Mouse (Mus musculus) kidney, postnatal 25 days (tissue): ENCODE results near the gene Olfr183.
"Not testable (repeated sequence)": the region's sequence is repeated elsewhere in the genome, so short reads cannot be mapped to it uniquely, and the experiment has no call there.

Experiments used
- DNase-seq, 2 experiments: peaks; one replicate each; pipeline ENCODE4 v3.0.0; 2021; ENCODE audit warnings: mixed read lengths in 2 of 2

Olfr183 gene

DNA sequence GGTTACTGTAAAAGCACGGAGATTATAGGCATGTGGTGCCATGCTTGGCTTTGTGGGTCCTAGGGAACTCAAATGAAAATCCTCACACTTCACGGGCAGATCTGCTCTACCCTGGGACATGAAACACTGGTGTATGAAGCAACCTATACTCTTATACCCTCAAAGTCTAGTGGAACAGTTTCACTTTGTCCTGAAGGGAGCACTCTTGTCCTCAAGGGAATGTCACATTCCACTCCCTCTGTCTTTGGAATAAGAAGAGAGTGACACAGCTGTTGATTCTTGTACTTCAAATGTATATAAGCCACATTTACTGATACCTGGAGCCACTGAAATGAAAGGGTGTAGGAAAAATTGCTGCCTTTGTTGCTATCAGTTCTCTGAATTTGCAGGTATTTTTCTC is at the start of gene Olfr183:
TSS of gene Olfr183 (plus strand) at position 301 of the 400 bp plus-strand sequence.
- no peak for DNase-seq

DNA sequence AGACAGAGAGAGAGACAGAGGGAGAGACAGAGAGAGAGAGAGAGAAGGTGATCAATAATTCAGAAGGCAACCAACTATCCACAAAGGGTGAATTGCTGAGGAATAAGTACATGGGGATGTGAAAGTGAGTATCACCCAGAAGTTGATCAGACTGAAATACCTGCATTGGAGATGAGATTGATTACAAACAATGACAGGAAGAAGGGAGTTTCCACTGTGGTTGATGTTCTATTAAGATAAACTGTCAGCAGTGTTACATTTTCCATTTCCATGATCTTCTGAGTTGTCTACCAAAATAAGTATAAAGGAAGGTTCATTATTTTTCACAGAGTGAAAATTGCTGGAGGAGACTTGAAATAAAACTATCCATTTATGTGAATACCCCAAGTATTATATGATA is 12.0 kb downstream of the Olfr183 start:
- no peak for DNase-seq

DNA sequence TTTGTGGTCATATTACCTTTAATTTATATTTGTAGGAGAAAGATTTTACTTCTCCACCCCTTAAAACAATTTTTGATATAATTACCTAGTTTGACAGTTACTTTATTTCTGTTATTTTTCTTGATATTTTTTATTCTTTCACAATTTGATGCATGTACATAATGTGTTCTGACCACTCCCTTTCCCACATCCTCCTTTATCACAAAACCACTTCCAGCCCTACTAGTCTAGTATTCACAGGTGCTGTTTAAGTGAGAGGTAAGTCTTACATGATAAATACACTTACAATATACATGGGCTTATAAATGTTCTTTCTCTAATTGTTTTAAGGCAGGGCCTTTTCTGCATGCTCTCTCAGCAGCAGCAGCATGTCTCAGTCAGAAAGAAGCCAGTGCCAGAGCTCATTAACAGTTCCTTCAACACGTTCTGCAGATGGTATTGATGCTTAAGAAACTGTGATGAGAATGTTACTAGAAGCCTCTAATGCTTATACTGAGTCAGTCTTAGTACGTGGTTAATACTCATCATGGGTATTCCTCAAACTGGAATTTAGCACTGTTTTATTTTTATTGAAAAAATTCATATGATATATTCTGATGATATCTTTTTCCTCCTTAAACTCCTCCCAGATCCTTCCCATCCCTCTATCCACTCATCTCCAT is 18.3 kb downstream of the Olfr183 start:
- DNase-seq: no peak

DNA sequence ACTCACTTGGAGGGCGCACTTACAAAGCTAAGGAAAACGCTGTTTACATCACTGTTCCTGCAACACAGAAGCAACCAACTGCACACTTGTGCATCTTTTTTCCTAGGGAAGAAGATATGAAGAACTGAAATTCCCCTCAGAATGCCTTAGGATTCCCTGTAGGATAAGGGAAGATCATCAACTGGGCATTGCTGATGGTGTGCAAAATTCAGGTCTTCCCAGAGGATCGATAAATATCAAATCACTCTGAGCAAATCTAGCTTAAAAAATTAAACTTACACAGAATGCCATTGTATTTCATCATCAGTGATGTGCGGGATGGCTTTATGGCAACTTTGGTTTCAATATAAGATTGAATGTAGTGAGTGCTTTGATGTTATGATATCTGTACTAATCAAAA is 35.0 kb downstream of the Olfr183 start, which contains the start of gene Olfr186:
TSS of gene Olfr186 (minus strand) at position 101 of the 400 bp plus-strand sequence.
- DNase-seq: no peak

DNA sequence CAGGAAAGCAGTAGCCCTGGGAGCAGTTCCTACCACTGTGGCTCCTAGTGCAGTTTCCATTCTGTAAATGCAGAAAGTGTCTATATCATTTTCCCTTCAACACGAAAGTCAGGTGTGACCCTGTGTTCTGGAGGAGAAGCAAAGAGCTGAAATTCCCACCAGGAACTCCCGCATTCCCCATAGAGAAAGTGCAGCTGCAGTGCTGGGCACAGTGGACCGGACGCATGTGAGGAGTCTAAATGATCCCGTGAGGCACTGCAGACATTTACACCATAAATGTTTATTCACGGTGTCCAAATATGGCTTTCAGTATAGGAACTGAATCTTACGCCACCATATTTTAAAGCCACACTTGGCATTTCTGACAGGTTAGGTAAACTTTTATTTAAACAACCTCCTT is 44.6 kb downstream of the Olfr183 start, which contains the start of gene Olfr187:
TSS of gene Olfr187 (minus strand) at position 58 of the 400 bp plus-strand sequence.
- DNase-seq: no peak

DNA sequence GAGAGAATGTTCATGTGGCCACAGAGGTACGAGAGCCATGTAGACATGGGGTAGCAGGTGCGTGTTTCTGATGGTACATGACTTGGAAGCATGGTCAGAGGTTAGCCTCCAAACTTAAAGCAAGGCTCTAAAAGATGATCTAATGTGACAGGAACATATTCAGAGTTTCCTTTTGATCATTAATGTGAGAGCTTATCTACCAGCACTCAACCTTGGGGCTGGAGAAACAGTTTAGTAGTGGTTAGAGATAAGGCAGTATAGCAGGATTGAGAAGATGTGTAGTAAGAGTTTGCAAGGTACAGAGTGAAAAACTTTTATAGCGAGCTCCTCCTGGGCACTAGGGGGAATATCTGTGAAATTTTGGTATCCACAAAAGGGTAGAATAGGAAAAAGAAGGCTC is 50.7 kb downstream of the Olfr183 start:
- DNase-seq: no peak

DNA sequence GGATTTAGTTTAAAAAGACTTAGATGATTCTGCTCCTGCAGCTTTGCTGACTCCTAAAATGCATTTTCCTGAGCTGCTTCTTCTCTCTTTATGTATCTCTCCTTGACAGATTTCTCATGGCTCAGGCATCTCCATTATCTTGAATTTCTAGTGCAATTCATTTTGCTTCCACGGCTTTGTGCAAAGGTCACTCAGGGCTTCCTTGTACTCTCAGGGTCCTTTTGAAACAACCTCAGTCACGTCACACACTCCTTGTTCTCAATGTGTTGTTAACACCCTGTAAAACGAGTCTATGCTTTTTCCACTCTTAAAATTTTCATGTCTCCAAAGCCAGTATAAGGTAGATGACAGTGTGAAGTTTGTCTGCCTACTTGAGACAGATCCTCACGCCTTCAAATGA is 52.4 kb downstream of the Olfr183 start:
- DNase-seq: no peak

DNA sequence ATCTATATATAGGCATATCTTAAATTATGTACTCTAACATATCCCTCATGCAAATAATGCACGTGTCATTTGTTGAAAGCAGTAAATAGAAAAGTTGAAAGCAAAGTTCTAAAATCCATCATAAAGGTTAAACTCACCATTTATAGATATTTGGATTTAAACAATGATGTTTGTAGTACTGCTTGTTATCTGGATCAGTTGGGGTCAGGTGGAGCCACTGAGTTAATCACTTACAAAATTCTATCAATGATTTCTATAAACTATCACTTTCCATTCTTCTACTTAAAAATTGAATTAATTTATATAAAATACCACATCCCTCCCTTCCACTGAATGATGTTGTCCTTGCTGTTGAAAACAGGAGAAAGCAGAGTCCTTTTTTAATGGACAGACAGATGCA is 53.7 kb downstream of the Olfr183 start:
- no peak for DNase-seq

DNA sequence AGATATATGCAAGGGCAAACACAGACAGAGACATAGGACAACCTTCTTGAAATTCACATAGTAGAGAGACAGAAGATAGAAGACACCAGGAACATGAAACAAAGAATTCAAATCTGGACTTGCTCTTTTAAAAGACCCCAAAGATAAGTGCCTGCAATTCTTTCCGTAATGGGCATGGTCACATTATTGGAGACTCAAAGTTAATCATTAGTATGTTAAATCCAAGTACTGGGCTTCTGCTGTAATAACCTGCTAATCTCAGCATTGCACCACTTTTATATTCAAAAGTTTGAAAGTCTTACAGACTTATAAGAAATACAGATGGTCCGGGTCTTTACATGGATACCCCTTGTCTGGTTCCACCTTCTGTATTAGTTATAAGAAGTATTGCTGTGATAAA is 54.1 kb downstream of the Olfr183 start:
- DNase-seq: not testable (repeated sequence)
